Mouse (Mus musculus) thymus, postnatal 10 days (tissue): ENCODE data around the gene Slc25a22.
A peak's percentile ranks its signal among the peaks of the same experiment; 100 is the strongest.
"Not testable (repeated sequence)": the region's sequence is repeated elsewhere in the genome, so short reads cannot be mapped to it uniquely, and the experiment has no call there.

Experiments
- DNase-seq, 2 experiments: peaks; one replicate each; pipeline ENCODE4 v3.0.0; 2021; ENCODE audit warnings: low spot score in 2 of 2

Slc25a22 gene

DNA sequence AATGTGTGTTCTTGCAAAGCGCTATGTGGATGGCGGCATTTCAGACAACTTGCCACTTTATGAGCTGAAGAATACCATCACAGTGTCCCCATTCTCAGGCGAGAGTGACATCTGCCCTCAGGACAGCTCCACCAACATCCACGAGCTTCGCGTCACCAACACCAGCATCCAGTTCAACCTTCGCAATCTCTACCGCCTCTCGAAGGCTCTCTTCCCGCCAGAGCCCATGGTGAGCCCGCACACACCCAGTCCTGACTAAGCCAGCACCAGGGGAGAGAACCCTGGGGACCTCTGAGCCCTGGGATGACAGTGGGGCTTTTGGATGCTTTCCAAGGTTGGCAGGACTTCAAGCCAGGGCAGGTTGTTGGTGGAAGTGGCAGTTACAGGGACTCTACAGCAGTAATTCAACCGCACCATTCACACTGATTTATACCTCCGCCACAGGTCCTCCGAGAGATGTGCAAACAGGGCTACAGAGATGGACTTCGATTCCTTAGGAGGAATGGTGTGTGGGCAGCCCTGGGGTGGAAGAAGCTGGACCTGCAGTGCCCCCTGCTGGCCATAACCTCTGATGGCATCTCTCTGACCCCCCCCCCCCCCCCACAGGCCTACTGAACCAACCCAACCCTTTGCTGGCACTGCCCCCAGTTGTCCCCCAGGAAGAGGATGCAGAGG is 20.4 kb upstream of the Slc25a22 start:
- DNase-seq: peak in 1 of 2 experiments; percentile 56

DNA sequence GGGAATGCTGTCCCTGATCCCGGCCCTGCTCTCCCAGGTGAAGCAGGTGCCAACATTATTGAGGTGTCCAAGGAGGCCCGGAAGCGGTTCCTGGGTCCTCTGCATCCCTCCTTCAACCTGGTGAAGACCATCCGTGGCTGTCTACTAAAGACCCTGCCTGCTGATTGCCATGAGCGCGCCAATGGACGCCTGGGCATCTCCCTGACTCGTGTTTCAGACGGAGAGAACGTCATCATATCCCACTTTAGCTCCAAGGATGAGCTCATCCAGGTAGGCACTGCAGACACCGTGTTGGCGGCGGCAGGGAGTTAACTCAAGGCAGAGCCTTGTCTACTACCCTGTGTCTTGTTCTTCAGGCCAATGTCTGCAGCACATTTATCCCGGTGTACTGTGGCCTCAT is 19.5 kb upstream of the Slc25a22 start:
- no peak for DNase-seq

GRCm38 (mm10) chr7:141456739-141457138 is 19.0 kb upstream of the Slc25a22 start:
- no peak for DNase-seq

GRCm38 (mm10) chr7:141455610-141456314 is 18.1 kb upstream of the Slc25a22 start:
- no peak for DNase-seq

- DNase-seq: peak; percentile 91 to 95
Measured at GRCm38 (mm10) chr7:141454967-141455551, 17.4 kb upstream of the Slc25a22 start, which contains the start of gene Pnpla2. TSS of gene Pnpla2 (plus strand) at chr7:141455198.

DNA sequence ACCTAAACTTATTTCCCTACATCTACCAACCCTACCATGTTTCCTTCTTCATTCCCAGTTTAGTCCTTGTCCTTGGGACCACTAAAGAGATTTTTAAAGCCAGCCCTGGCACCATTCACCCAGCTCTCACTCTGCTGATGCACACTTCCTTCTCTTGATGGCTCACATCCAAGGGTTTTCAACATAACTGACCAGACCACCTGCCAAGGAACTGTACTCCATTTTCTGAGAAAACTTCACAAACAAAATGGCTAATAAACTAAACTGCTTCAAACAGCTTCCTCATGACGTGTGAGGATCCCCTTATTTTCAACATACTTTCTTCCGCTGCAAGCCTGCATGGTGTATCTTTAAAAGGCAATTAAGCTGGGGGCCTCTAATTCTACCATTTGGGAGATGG is 15.9 kb upstream of the Slc25a22 start:
- DNase-seq: no peak

DNA sequence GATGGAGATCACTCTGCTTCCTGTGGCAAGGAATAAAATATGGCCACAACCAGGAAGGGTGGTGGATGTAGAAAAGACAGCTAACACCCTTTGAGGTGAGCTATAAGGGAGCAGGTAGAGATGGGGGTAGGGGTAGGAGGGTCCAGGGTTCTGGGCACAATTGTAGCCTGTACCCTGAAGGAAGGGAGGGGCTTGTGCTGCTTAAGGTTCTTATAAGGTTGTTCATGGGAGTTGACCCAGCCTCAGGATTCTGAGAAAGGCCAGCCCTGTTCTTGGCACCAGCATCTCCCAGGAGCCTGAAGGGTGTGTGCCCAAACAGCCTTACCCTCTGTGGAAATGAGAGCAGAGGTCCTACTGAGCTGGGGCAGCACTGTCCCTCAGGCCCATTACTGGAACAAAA is 14.2 kb upstream of the Slc25a22 start:
- no peak for DNase-seq

DNA sequence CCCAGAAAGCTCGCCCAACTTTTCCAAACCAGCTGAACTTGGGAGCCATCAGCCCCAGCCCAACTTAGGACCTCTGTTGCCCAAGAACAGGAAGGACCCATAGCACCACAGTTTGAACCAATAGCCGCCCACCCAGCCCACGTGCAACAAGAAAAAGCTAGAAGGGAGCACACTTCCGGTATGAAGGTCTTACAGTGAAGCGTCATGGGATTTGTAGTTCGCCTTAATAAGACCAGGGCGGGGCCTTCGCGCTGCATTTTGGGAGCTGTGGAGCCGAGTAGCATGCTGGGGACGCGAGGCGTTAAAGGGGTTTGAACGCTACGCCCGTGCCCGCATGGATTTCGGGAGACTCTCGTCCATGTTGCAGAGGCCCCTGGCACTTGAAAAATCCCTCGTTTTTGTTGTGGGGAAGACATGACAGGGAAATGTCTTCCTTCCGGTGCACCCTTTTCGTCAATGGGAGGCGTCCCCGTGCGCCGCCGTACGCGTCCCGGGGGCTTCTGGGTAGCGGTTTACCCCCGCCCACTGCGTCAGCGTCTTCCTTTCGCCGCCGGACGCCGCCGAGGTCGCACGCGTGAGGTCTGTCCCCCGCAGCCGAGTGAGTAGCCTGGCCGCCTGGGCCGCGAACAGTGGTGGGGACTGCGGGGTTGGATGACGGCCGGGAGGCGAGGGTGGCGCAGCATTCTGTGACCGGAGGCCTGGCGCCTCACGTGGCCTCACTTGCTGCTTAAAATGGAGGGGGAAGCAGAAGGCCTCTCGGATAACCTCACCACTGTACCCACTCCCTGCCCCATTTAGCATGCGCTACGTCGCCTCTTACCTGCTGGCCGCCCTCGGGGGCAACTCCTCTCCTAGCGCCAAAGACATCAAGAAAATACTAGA is 9.7 kb upstream of the Slc25a22 start, which contains the start of gene Rplp2:
Rplp2 (plus strand) TSS at position 261 of the 882 bp plus-strand sequence.
- peak; percentile 88 for DNase-seq

- not testable (repeated sequence) for DNase-seq
Measured at GRCm38 (mm10) chr7:141446374-141446773, 8.7 kb upstream of the Slc25a22 start.

DNA sequence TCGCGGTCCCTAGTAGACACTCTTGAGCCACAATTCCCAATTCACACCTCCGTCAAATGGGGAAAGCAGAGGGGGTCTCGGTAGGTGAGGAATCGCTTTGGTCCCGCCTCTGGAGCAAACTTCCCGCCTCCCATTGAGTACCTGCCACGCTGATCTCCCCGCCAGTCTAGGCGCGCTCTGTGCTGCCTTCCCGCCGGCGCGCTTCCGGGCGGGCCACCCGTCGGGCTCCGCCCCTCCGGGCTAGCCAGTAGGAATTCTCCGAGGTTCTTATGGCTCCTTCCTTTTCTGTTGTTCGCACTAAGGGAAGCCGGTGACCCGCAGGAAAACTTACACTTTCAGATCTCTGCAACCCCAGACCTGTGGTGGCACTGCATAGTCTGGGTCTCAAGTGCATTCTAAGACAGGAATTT is 6.1 kb upstream of the Slc25a22 start, which contains the start of gene Pidd1:
Pidd1 (minus strand) TSS at position 198 of the 410 bp plus-strand sequence.
- DNase-seq: peak in 1 of 2 experiments; percentile 48

- no peak for DNase-seq
Measured at GRCm38 (mm10) chr7:141443081-141443821, 5.6 kb upstream of the Slc25a22 start.

DNA sequence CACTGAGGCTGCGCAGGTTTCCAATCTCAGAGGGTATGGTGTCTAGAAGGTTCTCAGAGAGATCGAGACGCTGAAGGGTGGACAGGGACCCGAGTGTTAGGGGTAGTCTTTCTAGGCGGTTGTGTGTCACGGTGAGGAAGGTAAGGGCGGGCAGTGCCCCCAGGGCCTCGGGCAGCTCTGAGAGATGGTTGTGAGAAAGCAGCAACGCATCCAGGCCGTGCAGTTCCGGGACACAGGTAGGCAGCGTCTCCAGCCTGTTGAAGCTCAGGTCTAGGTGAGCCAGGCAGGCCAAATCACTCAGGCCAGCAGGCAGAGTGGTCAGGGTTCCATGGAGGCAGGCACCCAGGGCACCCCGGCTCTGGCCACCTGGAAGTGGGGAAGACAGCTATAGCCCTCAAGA is 4.5 kb upstream of the Slc25a22 start:
- DNase-seq: no peak

DNA sequence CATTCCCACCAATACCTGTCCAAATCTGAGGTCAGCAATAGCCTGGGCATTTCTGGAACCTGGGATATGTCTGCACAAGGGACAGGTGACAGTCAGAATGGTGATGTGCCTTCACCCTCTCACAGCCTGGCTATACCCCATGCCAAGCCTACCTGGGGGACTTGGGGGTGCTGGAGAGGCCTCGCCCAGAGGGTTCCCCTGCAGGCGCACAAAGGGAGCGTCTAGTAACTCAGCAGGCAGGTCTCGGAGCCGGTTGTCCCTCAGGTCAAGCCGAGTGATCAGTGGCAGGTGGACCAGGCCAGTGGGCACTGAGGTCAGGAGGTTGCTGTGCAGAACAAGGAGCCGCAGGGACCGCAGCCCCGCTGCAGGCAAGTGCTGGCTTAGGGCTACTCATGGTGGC is 3.8 kb upstream of the Slc25a22 start:
- DNase-seq: no peak

DNA sequence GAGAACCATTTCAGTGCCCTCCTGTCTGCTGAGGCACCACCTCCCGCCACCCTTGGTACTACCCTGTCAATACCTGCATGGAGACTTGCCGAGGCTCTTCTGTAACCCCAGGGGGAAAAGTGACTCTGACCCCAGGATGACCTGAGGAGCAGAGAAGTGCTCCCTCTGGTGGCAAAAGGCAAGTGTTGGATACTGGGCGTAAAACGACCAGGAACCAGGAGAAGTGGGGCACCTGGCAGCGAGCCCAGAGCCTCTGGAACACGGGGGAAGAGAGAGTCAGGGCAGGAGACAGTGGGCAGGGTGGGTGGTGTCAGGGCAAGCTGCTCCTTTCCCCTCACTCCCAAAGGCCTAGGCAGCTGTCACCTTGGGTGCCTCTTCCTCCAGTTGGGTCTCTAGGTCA is 2.9 kb upstream of the Slc25a22 start:
- DNase-seq: peak in 1 of 2 experiments; percentile 46

GRCm38 (mm10) chr7:141439811-141440210 is 2.1 kb upstream of the Slc25a22 start:
- no peak for DNase-seq

DNA sequence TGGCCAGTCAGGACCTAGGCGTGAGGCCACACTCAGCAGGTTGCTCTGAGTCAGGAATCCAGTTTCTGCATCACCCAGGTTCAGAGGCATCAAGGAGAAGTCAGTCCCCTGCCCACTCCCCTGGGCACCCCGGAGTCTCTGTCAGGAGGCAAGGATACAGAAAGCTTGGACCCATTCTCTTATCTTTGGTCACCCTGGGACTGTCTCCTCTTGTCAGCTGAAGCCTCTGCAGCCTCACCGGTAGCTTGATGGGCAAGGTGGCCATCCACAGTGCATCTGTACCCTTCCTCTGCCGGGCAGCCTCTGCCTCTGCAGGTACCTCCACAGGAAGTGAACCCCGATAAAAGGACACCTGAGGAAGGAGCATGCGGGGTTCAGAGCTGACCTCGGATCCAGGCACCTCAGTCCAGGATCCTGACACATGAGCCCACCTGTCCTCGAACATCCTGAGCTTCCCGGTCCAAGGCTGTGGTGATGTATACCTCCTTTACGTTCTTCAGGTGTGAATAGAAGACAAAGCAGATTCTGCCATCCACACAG is 1.5 kb upstream of the Slc25a22 start:
- no peak for DNase-seq

GRCm38 (mm10) chr7:141438201-141438968 is 693 bp upstream of the Slc25a22 start:
- DNase-seq: no peak

DNA sequence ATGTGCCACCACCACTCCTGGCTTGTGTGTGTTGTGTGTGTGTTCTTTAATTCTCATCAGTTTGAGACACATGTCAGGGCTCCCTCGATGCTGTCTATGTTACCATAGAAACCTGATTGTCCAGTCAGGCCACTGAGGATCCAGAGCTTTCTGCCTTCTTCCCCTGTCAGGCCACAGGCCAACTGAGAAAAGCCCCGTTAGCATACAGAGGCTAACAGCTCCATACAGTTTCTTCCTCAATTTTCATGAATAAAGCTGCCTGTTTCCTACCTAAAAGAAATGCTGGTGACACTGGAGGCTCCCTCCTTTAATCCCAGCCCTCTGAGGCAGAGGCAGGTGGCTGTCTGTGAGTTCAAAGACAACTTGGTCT is 1.2 kb downstream of the Slc25a22 start:
- no peak for DNase-seq

DNA sequence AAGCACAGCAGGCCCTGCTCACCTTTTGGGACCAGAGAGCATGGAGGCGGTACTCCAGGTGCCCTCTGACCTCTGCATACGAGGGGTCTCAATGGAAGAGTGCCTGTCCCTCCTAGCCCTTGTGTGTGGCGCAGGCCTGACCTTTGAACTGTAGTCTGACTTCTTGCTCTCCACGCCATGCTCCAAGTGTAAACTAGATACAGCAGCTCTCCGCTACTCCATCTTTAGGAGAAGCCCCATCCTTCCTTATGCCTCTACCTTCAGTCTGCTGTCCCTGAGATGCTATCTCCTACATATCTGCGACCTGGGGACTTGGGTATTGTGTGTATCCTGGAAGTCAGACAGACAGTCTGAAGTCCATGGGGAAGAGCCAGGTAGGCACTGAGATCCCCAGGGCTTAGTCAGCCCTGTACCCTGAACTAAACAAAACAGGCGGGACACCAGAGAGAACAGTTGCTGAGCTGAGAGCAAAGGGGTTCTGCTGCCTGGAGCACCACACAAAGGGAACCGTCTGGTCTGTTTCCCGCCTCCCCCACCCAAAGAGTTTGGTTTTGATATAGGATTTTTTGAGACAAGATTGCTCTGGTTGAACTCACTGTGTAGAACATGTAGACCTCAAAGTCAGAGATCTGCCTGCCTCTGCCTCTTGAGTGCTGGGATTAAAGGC is 1.7 kb downstream of the Slc25a22 start:
- no peak for DNase-seq
